Mouse (Mus musculus) myocyte (in vitro differentiated cells): ENCODE data around the gene Synj2.

Experiments used
- CEBPB ChIP-seq: IDR thresholded peaks from 2 replicates; pipeline ENCODE4 v1.6.1; 2011; ENCODE audit warnings: mild to moderate bottlenecking, moderate library complexity; ENCODE audit not compliant: poor library complexity, insufficient read depth, severe bottlenecking
- E2F4 ChIP-seq: IDR thresholded peaks from one replicate; pipeline ENCODE4 v1.6.1; 2011; ENCODE audit warnings: mild to moderate bottlenecking, control low read depth, moderate library complexity; ENCODE audit not compliant: insufficient read depth
- MAX ChIP-seq: IDR thresholded peaks from one replicate; pipeline ENCODE4 v1.6.1; 2011; ENCODE audit warnings: low read depth, mild to moderate bottlenecking, control low read depth
- MYOG ChIP-seq, 3 experiments: IDR thresholded peaks; one replicate each; pipeline ENCODE4 v1.6.1; 2011; ENCODE audit warnings: control low read depth in 2 of 3, low read depth in 2 of 3, mild to moderate bottlenecking in 2 of 3; ENCODE audit not compliant: insufficient read length in 2 of 3, control insufficient read depth in 1 of 3, insufficient read depth in 1 of 3
- POLR2A ChIP-seq: IDR thresholded peaks from one replicate; pipeline ENCODE4 v1.6.1; 2011; ENCODE audit warnings: low read depth, mild to moderate bottlenecking, control low read depth, moderate library complexity; ENCODE audit not compliant: insufficient read length
- SRF ChIP-seq: IDR thresholded peaks from one replicate; pipeline ENCODE4 v1.6.1; 2011; ENCODE audit warnings: low read depth; ENCODE audit not compliant: control insufficient read depth, insufficient read length
- TCF12 ChIP-seq: IDR thresholded peaks from one replicate; pipeline ENCODE4 v1.6.1; 2011; ENCODE audit warnings: mild to moderate bottlenecking, control low read depth; ENCODE audit not compliant: poor library complexity, insufficient read depth, severe bottlenecking

GRCm38 (mm10) chr17:5985271-5985670 lies 44.2 kb downstream of the Synj2 start:
- TF ChIP-seq POLR2A: no peak
- no peak for TF ChIP-seq MYOG (IDR thresholded peaks at IDR 0.05; ENCODE audit: control insufficient read depth in 1 of 3, insufficient read depth in 1 of 3, insufficient read length in 2 of 3, low read depth in 2 of 3)
- no peak for TF ChIP-seq TCF12
- no peak for TF ChIP-seq E2F4
- TF ChIP-seq CEBPB: no peak
- TF ChIP-seq MAX: no peak
- no peak for TF ChIP-seq SRF
